Mouse (Mus musculus) right cerebral cortex, postnatal 14 days (tissue): ENCODE results near the gene Rtn4rl1.

ENCODE experiments used
- DNase-seq: peaks from one replicate; pipeline ENCODE4 v3.0.0; 2022

Rtn4rl1 gene

DNA sequence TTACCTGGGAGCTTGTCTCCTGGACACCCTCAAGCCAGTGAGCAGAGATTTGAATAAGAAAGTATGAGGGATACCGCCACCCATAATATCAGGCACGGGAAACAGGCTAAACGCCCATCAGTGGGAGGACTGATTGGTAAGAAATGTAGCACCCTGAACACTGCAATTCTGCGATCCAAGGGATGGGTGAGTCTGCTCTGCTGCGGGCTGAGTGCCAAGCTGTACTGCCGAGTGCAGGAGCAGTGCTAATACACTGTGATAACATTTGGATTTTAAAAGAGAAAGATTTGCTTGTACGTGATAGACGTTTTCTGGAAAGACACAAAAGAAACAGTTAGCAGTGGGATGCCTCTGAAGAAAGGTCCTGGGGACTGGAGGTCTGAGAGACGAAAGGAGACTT, 26.5 kb downstream of the Rtn4rl1 start:
- peak; percentile 70 for DNase-seq

GRCm38 (mm10) chr11:75220517-75221145, 27.0 kb downstream of the Rtn4rl1 start:
- no peak for DNase-seq

GRCm38 (mm10) chr11:75224062-75224461, 30.5 kb downstream of the Rtn4rl1 start:
- DNase-seq = no peak

- DNase-seq = no peak
These were observed 31.3 kb downstream of the Rtn4rl1 start for GRCm38 (mm10) chr11:75224835-75225234.

DNA sequence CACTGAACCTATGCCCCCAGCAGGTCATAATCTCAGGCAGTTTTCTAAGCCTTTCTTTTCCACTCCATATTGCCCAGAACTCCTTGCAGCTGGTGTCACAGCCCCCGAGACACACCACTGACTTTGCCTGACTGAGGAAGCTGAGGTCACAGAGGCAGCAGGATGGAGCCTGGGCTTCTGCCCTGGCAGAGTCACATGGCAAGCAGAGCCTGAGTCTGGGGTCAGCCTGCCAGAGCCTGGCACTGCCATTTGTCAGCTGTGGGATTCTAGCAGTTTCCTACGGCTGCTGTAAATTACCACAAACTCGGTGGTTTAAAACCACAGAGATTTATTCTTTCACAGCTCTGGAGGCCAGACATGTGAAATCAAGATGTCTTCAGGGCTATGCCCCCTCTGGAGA, 34.0 kb downstream of the Rtn4rl1 start:
- no peak for DNase-seq

DNA sequence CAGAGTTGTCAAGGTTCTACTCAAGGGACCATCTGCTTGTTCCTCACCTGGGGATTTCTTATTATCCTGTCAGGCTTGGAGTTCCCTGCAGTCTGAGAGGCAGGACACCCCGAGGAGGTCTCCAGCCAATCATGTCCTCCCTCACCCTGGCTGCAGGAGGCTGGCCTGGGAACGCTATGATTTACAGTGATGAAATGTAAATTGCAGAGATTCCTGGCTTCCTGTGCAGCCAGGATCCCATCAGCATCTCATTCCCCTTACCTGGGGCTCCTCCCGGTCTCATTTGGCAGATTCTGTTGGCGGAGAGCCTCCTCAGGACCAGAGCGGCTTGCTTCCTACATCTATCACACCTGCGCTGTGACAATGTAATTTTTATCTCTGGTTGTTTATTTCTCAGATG, 35.7 kb downstream of the Rtn4rl1 start:
- DNase-seq = no peak

GRCm38 (mm10) chr11:75230272-75230760, 36.7 kb downstream of the Rtn4rl1 start:
- DNase-seq = no peak

DNA sequence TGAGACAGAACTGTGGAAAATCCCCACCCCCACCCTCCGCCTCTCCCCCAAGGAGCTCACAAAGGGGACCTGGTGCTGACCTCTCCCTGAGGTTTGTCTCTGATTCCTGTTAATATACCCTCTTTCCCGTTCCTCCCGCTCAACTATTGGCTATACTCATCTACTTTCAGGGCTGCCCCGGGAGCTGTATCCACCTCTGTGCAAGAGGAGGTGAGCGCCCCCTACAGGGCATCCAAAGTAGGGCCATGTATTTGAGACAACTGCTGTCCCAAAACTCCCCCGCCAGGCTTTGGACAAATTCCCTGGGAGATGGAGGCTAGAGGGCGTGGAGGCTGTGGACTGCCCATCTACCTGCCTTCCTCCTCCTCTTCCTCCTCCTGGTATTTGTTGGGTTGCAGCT, 38.2 kb downstream of the Rtn4rl1 start:
- peak; percentile 67 for DNase-seq

DNA sequence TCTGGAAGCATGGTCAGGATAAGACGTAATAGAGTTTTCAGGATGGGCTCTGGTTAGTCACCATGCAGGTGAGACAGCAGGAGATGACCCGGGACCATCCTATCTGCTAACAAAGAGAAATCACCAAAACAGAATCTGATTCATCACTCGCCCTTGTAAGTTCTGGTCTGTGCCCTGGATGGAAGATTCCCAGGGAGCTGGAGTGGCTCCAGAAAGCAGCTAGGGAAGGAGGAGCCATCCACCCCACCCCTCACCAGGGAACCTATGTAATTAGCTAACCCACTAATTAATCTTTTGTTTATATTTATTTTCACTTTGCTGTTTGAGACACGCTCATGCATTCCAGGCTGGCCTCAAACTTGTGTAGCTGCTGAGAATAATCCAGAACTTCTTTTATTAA, 38.9 kb downstream of the Rtn4rl1 start:
- DNase-seq = no peak

DNA sequence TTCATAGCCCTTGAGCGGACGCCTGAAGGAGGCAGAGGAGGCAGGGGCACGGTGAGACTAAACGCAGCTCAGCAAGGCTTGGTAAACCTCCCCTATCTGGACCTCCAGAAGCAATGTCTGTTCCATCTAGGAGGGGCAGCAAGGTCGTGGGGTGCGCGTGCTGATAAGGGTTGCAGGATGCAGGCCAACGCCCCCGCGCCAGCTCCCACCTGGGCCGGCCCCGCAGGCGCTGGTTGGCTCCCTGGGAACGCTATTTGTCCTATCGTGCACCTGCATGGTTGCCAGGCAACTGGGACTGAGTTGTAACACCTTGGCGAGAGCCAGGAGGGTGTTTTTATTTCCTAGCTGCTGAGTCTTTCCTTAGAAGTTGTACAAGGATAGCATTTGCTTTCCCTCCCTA, 41.2 kb downstream of the Rtn4rl1 start:
- DNase-seq = peak; percentile 54

GRCm38 (mm10) chr11:75240158-75240934, 46.8 kb downstream of the Rtn4rl1 start:
- DNase-seq = no peak

DNA sequence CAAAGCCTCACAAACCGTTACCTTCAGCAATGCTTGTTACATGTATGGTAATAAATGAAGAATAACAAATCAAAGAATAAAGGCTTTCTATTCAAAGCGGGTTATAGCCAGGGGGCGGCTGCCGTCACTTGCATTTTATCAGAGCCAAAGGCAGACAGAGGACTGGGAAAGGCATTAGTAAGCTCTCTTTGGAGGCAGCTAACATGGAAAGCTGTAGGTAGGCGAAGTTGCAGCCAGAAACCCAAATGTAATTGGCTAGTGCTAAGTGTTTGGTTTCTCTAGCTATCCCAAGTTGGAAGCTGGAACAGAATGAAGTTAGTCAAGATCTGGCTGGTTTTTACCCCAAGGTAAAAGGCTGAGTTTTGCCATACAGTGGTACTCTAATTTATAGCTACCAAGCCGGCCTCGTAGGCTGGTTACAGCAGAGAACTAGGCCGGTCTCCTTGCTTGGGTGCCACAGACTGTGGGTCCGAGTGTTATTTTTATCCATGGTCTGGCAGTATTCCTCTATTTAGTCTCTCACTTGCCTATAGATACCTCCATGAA, 49.2 kb downstream of the Rtn4rl1 start:
- DNase-seq = no peak

DNA sequence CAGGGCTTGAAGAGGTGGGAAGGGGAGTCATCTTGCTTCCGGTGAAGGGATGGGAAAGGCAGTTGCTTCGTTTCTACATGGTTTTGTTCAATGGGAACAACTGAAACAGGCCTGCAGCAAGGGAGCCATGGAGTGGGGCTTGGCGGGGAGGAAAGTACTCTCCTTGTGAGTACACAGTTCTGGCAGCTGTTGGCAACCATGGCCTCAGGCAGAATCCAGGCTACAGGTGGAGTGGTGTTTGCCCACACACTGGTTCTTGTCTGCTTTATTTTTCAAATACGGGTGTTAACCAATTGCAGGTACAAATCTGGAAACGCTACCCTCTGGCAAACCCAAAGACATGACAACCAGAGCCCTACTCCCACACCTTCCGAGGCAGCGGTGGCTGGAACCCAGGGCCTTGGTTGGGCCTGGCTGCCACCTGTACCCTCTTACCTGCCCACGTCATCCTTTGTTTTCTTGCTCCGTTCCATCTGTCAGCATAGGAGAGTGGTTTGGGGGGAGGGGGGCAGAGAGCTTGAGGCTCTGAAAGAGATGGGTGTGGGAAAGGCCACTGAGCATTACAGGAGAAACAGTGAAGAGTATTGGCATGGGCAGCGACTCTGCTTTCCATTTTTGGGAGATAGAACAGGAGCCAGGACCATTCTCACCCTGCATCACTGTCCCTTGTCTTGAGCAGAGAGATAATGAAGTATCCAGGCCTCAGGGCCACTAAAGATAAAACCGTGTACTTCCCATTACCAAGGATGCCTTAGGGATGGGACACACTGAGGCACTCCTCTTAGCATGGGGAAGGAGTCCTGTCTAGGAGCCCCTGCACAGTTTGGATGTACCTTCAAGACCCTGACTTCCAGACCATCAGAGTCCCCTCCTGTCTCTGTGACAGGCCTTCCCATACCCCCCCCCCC, 51.0 kb downstream of the Rtn4rl1 start:
- DNase-seq = no peak

DNA sequence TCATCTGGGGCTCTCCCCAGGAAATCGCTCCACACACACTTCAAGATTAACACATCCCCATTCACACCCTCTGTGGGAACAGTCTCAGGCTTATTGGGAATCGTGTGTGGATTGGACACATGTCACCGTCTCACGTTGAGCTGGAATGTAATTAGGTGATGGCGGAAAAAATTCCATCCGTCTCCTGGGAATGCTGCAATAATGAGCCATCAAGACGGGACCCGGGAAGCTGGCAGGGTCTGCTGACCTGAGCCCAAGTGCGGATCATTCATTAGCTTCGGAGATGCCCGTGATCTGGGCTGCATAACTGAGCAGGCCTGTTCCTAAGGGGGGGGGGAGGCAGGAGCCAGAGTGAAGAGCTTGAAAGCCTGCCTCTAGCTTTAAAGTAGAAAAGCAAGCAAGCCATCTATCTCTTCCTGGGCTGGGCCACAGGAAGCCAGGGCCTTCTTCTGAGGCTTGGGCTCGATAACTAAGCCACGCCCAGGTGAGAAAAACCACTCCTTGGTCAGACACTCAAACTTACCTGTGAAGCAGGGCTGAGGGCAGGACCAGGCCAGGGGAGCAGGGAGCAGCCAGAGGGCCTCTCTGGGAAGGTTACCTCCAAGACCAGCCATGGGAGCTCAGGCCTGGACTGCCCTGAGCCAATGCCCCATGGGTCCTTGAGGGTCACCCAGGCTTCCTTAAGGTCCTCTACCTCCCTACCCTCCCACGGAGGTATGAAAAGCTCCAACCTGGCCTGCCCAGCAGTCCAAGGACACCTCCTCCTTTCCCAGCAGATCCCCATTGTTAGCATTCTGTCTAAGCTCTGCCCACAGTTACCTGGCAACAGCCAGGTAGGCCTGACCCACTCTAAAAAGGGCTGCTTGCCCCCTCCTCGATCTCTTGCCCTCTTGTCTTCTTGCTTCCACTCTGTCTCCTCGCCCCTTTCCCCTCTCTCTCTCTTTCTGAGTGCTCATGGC, 52.1 kb downstream of the Rtn4rl1 start:
- no peak for DNase-seq

GRCm38 (mm10) chr11:75246589-75246988, 53.0 kb downstream of the Rtn4rl1 start:
- no peak for DNase-seq

DNA sequence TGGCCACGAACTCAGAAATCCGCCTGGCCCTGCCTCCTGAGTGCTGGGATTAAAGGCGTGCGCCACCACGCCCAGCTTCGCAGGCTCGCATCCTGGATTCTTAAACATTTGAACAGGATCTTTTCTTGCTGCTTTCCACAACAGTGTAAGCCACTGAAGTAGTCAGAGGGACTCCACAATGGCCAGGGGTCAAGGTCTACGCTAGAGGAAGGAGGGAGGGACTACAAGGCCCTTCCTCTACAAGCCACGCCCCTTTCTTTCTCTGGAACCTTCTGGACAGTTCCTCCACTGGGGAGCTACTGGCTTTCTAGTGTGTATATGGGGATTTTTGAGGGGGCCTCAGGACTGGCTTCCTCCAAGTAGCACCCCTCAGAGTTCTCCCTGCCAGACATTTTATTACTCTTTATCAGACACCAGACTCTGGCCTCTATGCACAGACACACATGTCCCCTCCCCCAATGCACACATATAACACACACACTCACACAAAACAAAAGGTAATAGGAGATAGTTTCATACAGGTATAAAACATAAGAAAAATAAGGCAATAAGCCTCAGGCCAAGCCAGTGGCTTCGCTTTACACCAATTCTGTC, 53.7 kb downstream of the Rtn4rl1 start:
- no peak for DNase-seq

GRCm38 (mm10) chr11:75249588-75249987, 56.0 kb downstream of the Rtn4rl1 start:
- no peak for DNase-seq

- no peak for DNase-seq
These were observed 57.5 kb downstream of the Rtn4rl1 start for GRCm38 (mm10) chr11:75251006-75251512.

DNA sequence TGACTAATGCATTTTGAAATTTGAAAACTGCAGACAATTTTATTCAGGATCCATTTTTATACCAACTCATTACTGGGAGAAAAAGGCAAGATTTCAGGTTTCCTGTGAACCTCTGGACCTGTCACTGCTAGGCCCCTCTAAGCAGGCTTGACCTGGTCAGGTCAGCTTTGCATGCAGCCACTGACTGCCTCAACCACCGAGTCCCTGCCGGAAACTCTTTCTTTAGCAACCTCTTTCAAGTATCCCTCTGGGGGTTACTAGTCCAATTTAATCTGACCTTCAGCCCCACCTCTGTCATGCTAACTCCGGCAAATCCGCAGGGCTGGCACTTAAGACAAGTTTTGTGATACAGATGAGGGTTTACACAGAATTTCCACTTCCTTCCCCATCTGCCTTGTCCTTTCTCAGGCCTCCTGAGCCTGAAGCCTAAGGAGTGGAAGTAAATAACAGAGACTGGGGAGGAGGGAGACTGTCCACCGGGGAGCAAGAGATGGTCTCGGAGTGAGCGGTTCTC, 58.0 kb downstream of the Rtn4rl1 start:
- DNase-seq = no peak

- DNase-seq = peak; percentile 56
These were observed 60.8 kb downstream of the Rtn4rl1 start for GRCm38 (mm10) chr11:75254252-75254912.
